Mouse (Mus musculus): ENCODE measurements at regions not wholly inside any gene's neighbourhood (a gene's known extent, or its start where the extent isn't known, plus 50 kb on each side); places are given as distances from the start of the nearest gene placed in this dataset.

GRCm38 (mm10) chr2:115472393-115472792 is 109.1 kb upstream of the BC052040 start:
- DNase-seq, result no peak
- WGBS, result 87% methylated on average over 2 of the region's 2 CpGs

DNA sequence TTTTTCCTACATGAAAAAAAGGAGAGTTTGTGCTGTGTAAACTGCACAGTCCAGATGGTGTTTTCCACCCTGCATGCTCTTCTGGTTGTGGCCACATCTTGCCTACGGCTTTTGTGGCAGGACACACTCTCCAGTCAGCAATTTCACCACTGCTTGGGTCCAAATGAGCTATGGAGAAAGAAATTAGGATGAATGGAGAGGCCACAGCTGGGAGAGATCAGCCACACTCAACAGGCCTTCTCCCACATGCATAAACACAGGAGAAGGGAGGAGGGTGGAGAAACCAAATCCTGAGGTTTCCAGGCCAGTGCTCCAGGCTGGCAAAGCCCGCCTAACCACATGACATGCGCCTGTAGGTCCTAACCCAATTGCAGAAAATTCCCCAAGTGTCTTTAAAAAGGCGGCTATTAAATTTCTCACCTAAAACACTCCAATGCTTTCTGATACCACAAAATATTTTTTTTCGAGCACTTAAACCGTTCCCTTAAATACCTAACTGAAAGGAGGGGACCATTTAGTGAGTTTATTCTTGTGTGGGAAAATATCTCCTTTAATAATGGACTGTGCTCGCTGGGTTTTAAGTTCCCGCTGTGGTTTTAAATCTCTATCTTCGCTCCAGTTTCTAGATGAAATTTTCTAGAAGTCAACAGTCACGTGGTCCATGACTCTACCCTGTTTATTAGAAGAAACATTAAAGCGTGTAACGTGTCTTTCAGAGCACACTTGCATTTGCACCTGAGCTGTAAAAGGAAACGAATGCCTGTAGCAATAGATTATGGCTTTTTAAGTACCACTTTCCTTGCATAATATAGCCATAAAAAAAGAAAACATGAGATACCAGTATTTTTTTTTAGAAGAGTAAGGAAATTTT is 97.9 kb upstream of the BC052040 start:
- no peak for TF ChIP-seq CTCF (IDR thresholded peaks at IDR 0.05; ENCODE audit: low read depth)
- Histone ChIP-seq H3K27ac (ENCODE audit: low read depth, low read length) (no peak overlapping the region), H3K4me1 (ENCODE audit: insufficient read depth) (no peaks in the 10 kb centered on the region), H3K36me3 (ENCODE audit: insufficient read depth) (no peaks in the 10 kb centered on the region), H3K4me2 (ENCODE audit: low read depth) (no peak overlapping the region), H3K4me3 (ENCODE audit: low read depth, low read length) (no peak overlapping the region), H3K9ac (no peak overlapping the region), H3K9me3 (ENCODE audit: low read length) (no peaks in the 10 kb centered on the region), H3K27me3 (ENCODE audit: insufficient read depth, low read length) (no peaks in the 10 kb centered on the region)
- WGBS, result 80% methylated on average over 13 of the region's 13 CpGs
- ATAC-seq, result no peak
- DNase-seq, result no peak

More at GRCm38 (mm10) chr2:115472393-115472792, 109.1 kb upstream of the BC052040 start:
- H3K9ac ChIP-seq, result no peak overlapping the region
- no peaks in the 10 kb centered on the region for H3K36me3 ChIP-seq (ENCODE audit: insufficient read depth)
- H3K27me3 ChIP-seq (ENCODE audit: insufficient read depth, low read length), result no peaks in the 10 kb centered on the region
- ATAC-seq, result no peak
- no peak overlapping the region for H3K4me2 ChIP-seq (ENCODE audit: low read depth)
- no peak overlapping the region for H3K4me3 ChIP-seq (ENCODE audit: low read depth, low read length)
- no peaks in the 10 kb centered on the region for H3K9me3 ChIP-seq (ENCODE audit: low read length)
- no peak for TF ChIP-seq CTCF (IDR thresholded peaks at IDR 0.05; ENCODE audit: low read depth)
- no peak overlapping the region for H3K27ac ChIP-seq (ENCODE audit: low read depth, low read length)
- no peaks in the 10 kb centered on the region for H3K4me1 ChIP-seq (ENCODE audit: insufficient read depth)

DNA sequence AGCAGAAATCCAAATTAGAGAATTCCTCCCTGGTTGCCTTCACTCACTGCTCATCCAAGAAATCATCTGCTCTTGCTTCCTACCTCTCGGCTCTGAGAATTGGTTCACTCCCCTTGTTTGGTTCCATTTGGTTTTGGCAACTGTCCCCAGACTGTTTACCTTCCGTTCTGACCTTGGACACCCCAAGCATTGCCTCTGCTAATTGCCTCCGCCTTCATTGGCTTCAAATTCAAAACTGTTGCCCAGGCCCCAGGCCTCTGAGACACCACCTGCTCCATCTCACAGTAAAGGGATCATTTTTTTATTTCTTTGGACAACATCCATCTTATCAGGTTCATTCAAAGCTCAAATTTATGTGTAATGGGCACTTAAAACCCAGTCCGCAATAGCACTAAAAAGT is 93.1 kb upstream of the BC052040 start:
- no peaks in the 10 kb centered on the region for H3K36me3 ChIP-seq (ENCODE audit: insufficient read depth)
- ATAC-seq (no peak), DNase-seq (no peak)
- no peak overlapping the region for H3K9ac ChIP-seq
- 43% methylated on average over 4 of the region's 4 CpGs for WGBS
- no peak overlapping the region for H3K4me3 ChIP-seq (ENCODE audit: low read depth, low read length)
- H3K4me2 ChIP-seq (ENCODE audit: low read depth), result no peak overlapping the region
- H3K27ac ChIP-seq (ENCODE audit: low read depth, low read length), result no peak overlapping the region
- no peaks in the 10 kb centered on the region for H3K4me1 ChIP-seq (ENCODE audit: insufficient read depth)
- no peaks in the 10 kb centered on the region for H3K27me3 ChIP-seq (ENCODE audit: insufficient read depth, low read length)
- no peaks in the 10 kb centered on the region for H3K9me3 ChIP-seq (ENCODE audit: low read length)
- no peak for TF ChIP-seq CTCF (IDR thresholded peaks at IDR 0.05; ENCODE audit: low read depth)

GRCm38 (mm10) chr2:115493020-115493419 is 88.5 kb upstream of the BC052040 start:
- ATAC-seq (no peak), DNase-seq (no peak)
- H3K4me3 ChIP-seq (ENCODE audit: low read depth, low read length), result no peak overlapping the region
- no peak for TF ChIP-seq CTCF (IDR thresholded peaks at IDR 0.05; ENCODE audit: low read depth)
- no peaks in the 10 kb centered on the region for H3K36me3 ChIP-seq (ENCODE audit: insufficient read depth)
- no peak overlapping the region for H3K9ac ChIP-seq
- H3K27me3 ChIP-seq (ENCODE audit: insufficient read depth, low read length), result no peaks in the 10 kb centered on the region
- H3K9me3 ChIP-seq (ENCODE audit: low read length), result no peaks in the 10 kb centered on the region
- 60% methylated on average over 2 of the region's 2 CpGs for WGBS
- no peak overlapping the region for H3K4me2 ChIP-seq (ENCODE audit: low read depth)
- H3K27ac ChIP-seq (ENCODE audit: low read depth, low read length), result no peak overlapping the region
- no peaks in the 10 kb centered on the region for H3K4me1 ChIP-seq (ENCODE audit: insufficient read depth)

DNA sequence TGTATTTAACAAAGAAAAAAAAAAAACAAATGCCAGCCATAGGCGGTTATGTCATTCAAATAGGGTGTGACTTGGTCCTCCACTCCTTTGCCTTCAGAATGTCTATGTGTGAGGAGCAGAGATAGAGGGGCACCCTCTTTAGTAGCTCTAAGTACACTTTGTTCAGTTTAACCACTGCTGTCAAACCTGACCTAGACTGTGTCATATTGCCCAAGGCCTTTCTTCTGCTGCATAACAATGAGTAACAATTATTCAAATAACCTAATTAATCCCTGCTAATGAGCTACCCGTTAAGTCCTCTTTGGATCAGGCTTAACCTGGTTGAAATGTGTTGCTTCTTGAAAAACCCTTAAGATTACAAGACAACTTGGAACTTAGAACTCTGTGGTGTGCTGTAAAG is 81.6 kb upstream of the BC052040 start:
- Histone ChIP-seq H3K27ac (ENCODE audit: low read depth, low read length) (no peak overlapping the region), H3K9ac (no peak overlapping the region), H3K36me3 (ENCODE audit: insufficient read depth) (no peaks in the 10 kb centered on the region), H3K4me1 (ENCODE audit: insufficient read depth) (no peaks in the 10 kb centered on the region), H3K4me2 (ENCODE audit: low read depth) (no peak overlapping the region), H3K9me3 (ENCODE audit: low read length) (no peaks in the 10 kb centered on the region), H3K27me3 (ENCODE audit: insufficient read depth, low read length) (no peaks in the 10 kb centered on the region), H3K4me3 (ENCODE audit: low read depth, low read length) (no peak overlapping the region)
- TF ChIP-seq CTCF (IDR thresholded peaks at IDR 0.05; ENCODE audit: low read depth), result no peak
- 30% methylated on average over 2 of the region's 2 CpGs for WGBS
- no peak for ATAC-seq
- no peak for DNase-seq

DNA sequence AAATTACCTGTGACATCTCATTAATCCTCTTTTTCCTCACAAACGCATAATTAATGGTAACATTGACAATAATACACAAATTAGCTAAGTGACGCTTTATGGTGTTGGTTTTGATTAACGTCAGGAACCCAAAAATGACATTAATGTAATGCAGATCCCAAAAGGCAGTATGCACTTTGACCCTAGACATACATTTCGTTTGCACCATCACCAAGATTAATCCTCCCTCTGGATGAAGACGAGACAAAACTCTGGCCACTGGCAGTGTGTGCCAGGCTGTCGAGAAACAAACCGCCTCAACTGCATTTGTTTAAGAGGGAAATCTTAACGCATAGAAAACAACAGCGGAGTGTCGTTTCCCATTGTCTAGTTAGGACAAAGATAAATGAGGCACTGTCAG is 72.0 kb upstream of the BC052040 start:
- Histone ChIP-seq H3K4me1 (ENCODE audit: insufficient read depth) (no peaks in the 10 kb centered on the region), H3K4me3 (ENCODE audit: low read depth, low read length) (no peak overlapping the region), H3K36me3 (ENCODE audit: insufficient read depth) (no peaks in the 10 kb centered on the region), H3K4me2 (ENCODE audit: low read depth) (peak overlapping the region; percentile 13; the same call in 1 of the 2 replicates), H3K27ac (ENCODE audit: low read depth, low read length) (no peak overlapping the region), H3K27me3 (ENCODE audit: insufficient read depth, low read length) (no peaks in the 10 kb centered on the region), H3K9ac (no peak overlapping the region), H3K9me3 (ENCODE audit: low read length) (no peaks in the 10 kb centered on the region)
- DNase-seq (no peak), ATAC-seq (no peak)
- WGBS, result 45% methylated on average over 10 of the region's 10 CpGs
- no peak for TF ChIP-seq CTCF (IDR thresholded peaks at IDR 0.05; ENCODE audit: low read depth)

DNA sequence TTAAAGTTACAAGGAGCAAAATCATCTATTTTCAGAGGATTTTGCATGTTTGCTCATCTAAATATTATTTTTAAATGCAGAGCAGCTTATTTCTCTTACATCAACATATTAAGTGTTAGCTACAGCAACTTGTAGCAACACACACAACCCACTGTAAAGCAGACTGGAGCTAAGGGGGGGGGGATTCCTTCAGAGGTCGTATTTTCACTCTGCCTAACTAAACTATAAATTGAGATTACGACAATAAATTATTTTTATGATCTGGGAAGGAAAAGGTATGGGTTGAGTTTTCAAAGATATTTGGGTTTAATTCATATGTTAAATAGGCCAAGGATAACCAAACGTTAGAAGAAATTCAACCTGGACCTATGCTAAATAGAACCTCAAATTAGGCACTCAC is 70.4 kb upstream of the BC052040 start:
- peak; percentile 14 for DNase-seq
- Histone ChIP-seq H3K9ac (0 out of 2 replicates have a peak overlapping the region, but pooled peaks have one; percentile 14), H3K36me3 (ENCODE audit: insufficient read depth) (no peaks in the 10 kb centered on the region), H3K4me3 (ENCODE audit: low read depth, low read length) (no peak overlapping the region), H3K4me2 (ENCODE audit: low read depth) (no peak overlapping the region), H3K27ac (ENCODE audit: low read depth, low read length) (0 out of 2 replicates have a peak overlapping the region, but pooled peaks have one; percentile 15), H3K4me1 (ENCODE audit: insufficient read depth) (0 out of 2 replicates have a peak, but pooled peaks cover 5% of the 10 kb centered on the region), H3K9me3 (ENCODE audit: low read length) (no peaks in the 10 kb centered on the region), H3K27me3 (ENCODE audit: insufficient read depth, low read length) (no peaks in the 10 kb centered on the region)
- no peak for ATAC-seq
- WGBS, result 46% methylated on average over 3 of the region's 3 CpGs
- no peak for TF ChIP-seq CTCF (IDR thresholded peaks at IDR 0.05; ENCODE audit: low read depth)

Measured in forebrain, postnatal 0 days (tissue).